Mouse (Mus musculus): ENCODE measurements around the gene Rgs3. TPM values are rescaled to one million over a fixed set of nuclear protein-coding genes. Genes with fewer than 3 reads are reported as not detected.
A peak's percentile ranks its signal among the peaks of the same experiment; 100 is the strongest.

Gene Rgs3
- polyA plus RNA-seq, 1 experiment from 2014 or later, result 49.0 TPM

DNA sequence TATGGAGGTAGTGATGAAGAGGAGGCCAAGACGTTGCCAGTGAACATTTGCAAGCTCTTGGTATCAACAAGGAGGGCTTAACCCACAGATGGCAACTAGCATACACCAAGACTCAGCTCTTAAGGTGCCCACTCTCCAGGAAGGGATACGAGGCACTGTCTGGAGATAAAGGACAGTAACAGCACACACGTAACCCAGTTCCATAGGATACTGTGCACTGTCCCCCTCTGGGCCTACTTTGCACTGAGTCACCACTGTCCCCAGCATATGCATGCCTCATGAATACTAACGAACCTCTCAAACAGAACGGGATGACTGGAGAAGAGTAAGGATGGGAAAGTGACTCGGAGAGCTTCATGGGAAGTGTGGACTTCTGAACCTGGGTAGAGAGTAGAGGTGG, 48.2 kb downstream of the Rgs3 start:
- ATAC-seq, result no peak
- H3K4me1 ChIP-seq, result peaks cover 65% of the 10 kb centered on the region
- 0 out of 2 replicates have a peak overlapping the region, but pooled peaks have one; percentile 35 for H3K27ac ChIP-seq

DNA sequence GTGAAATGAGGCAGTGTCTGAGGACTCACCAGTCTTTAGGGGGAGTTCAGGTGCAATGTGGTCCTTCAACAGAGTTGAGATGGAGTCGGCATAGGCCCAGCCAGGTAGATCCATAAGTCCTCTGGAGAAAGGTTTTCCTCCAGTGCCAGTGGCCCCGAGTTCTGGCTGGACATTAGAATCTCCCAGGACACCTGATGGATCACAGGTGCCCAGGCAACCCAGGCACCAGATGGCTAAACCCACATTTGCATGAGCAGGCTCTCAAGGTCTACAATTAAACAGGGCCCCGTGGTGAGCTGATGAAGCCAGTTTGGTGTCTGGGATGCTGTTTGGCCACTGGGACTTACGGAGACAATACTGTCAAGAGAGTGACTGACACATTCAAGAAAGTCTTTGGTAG, 49.7 kb downstream of the Rgs3 start:
- H3K36me3 ChIP-seq (ENCODE audit: poor library complexity, severe bottlenecking), result no peaks in the 10 kb centered on the region
- H3K9ac ChIP-seq, result no peak overlapping the region
- WGBS, result 81% methylated on average over 4 of the region's 4 CpGs
- H3K27ac ChIP-seq, result no peak overlapping the region
- peaks cover 80% of the 10 kb centered on the region for H3K4me1 ChIP-seq
- H3K4me3 ChIP-seq, result no peak overlapping the region
- H3K4me2 ChIP-seq, result no peak overlapping the region
- no peaks in the 10 kb centered on the region for H3K9me3 ChIP-seq (replicated peaks)
- H3K27me3 ChIP-seq, result 0 out of 2 replicates have a peak, but pooled peaks cover 5% of the 10 kb centered on the region
- no peak for ATAC-seq

More for the DNA sequence above, 48.2 kb downstream of the Rgs3 start:
- peaks cover 3% of the 10 kb centered on the region for H3K36me3 ChIP-seq (ENCODE audit: poor library complexity, severe bottlenecking)
- 59% methylated on average over 6 of the region's 6 CpGs for WGBS
- H3K9me3 ChIP-seq (replicated peaks), result no peaks in the 10 kb centered on the region
- H3K27me3 ChIP-seq, result 0 out of 2 replicates have a peak, but pooled peaks cover 5% of the 10 kb centered on the region
- no peak overlapping the region for H3K4me2 ChIP-seq
- H3K4me3 ChIP-seq, result no peak overlapping the region
- no peak overlapping the region; the same call in 1 of the 2 replicates for H3K9ac ChIP-seq

DNA sequence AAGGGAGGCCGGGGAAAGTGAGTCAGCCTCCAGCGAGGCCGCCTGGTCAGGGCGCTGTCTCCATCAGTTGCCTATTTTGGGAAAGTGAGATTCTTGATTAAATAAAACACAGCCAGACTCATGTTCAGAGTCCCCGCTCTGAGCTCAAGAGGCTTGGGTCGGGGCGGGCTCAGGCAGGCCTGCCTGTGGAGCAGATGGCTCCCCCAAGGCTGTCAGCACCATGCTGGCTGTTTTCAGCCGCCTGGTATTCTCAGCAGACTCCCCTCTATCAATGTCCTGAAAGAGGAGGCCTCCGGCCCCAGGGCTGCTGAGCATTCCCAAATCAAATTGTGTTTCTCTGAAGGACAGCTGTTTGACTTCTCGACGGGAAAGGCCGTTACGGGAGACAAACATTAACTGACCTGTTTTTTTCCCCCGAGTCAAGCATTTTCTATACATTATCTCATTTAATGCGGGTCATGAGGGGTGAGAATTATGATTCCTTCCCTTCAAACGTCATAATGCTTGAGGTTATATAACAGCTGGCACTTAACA, 50.6 kb downstream of the Rgs3 start:
- H3K36me3 ChIP-seq (ENCODE audit: poor library complexity, severe bottlenecking), result no peaks in the 10 kb centered on the region
- no peaks in the 10 kb centered on the region for H3K9me3 ChIP-seq (replicated peaks)
- H3K27me3 ChIP-seq, result 0 out of 2 replicates have a peak, but pooled peaks cover 5% of the 10 kb centered on the region
- H3K27ac ChIP-seq, result 0 out of 2 replicates have a peak overlapping the region, but pooled peaks have one; percentile 25
- H3K4me1 ChIP-seq, result peaks cover 89% of the 10 kb centered on the region
- ATAC-seq, result no peak
- no peak overlapping the region for H3K4me2 ChIP-seq
- H3K9ac ChIP-seq, result no peak overlapping the region
- no peak overlapping the region for H3K4me3 ChIP-seq
- 59% methylated on average over 16 of the region's 16 CpGs for WGBS

DNA sequence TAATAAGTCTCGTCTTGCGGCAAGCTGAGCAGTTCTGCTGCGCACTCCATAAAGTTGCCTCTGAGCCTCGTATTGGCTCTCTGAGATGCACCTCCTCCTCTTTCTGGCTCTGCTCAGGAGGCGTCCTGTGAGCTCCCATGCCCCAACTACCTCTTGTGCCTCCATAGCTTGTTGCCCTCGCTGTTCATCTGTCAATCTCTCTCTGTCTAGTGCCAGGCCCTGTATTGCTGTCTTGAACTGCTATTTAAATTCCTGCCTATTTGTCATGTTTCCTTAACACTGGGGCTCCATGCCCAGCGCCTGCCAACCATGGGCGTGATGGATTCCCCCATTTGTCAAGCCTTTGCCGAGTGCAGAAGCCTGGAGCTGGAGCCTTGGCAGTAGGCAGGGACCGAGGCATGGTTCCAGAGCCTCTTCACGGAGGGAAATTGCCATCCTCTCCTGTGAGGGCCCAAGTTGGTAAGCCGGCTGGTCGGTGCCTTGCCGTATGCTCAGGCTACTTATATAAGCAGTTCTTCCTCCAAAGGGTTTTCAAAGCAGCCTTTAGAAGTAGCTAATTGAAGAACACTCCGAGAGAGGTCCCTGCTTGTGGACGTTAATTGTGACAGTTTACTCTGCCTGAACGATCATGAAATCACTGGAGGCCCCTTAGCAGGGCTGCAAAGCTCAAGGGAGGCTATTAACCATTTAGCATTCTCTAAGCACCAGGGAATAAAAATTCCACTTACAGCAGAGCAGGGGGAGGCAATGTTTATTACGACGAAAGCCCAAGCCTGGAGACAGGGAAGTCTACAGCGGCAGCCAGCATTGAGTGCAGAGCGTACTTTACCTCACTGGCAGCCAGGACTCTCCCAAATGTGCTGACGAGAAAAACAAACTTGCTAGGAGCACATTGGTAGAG, 53.2 kb downstream of the Rgs3 start:
- H3K4me1 ChIP-seq, result peaks cover 75% of the 10 kb centered on the region
- H3K4me3 ChIP-seq, result no peak overlapping the region
- 12% methylated on average over 22 of the region's 22 CpGs for WGBS
- 0 out of 2 replicates have a peak, but pooled peaks cover 5% of the 10 kb centered on the region for H3K27me3 ChIP-seq
- ATAC-seq, result peak; percentile 92
- H3K36me3 ChIP-seq (ENCODE audit: poor library complexity, severe bottlenecking), result no peaks in the 10 kb centered on the region
- H3K4me2 ChIP-seq, result peak overlapping the region; percentile 47
- H3K9me3 ChIP-seq (replicated peaks), result no peaks in the 10 kb centered on the region
- H3K27ac ChIP-seq, result peak overlapping the region; percentile 91
- peak overlapping the region; percentile 40 for H3K9ac ChIP-seq

DNA sequence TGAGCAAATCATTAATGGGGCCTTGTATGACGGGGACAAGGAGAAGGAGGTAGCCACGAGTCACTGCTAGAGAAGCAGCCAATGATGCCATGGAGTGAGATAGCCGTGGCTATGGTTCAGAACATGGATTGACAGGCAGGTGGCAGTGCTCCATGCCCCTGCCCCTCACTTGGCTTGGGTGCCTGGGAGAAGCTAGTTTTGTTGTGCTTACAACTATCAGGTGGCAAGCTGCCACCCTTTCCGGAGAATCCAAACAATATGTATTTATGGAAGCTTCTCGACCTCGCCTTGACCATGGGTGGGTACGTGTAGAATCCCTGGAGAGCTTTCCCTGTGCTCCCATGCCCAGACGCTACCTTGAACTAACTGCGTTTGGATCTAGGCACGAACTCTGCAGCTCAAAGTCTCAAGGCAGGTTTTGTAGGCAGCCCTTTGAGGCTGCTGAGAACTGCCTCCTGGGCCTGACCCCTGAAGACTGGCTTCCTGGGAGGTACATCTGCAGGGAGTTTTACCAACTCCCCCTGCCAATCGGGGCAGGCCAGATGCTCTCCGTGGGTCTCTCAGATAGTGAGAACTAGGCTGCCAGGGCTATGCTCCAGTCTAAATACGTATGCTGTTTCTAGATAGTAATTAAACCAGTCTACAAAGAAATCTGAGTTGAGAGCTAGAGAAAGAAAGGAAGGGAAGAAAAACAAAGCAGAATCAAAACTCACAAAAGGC, 54.2 kb downstream of the Rgs3 start:
- WGBS, result 37% methylated on average over 13 of the region's 13 CpGs
- H3K4me1 ChIP-seq, result peaks cover 75% of the 10 kb centered on the region
- H3K27ac ChIP-seq, result peak overlapping the region; percentile 91
- no peak overlapping the region for H3K4me3 ChIP-seq
- H3K27me3 ChIP-seq, result 0 out of 2 replicates have a peak, but pooled peaks cover 5% of the 10 kb centered on the region
- peak overlapping the region; percentile 40 for H3K9ac ChIP-seq
- H3K9me3 ChIP-seq (replicated peaks), result no peaks in the 10 kb centered on the region
- ATAC-seq, result peak; percentile 14; the same call in 1 of the 2 replicates
- no peaks in the 10 kb centered on the region for H3K36me3 ChIP-seq (ENCODE audit: poor library complexity, severe bottlenecking)
- H3K4me2 ChIP-seq, result peak overlapping the region; percentile 47

DNA sequence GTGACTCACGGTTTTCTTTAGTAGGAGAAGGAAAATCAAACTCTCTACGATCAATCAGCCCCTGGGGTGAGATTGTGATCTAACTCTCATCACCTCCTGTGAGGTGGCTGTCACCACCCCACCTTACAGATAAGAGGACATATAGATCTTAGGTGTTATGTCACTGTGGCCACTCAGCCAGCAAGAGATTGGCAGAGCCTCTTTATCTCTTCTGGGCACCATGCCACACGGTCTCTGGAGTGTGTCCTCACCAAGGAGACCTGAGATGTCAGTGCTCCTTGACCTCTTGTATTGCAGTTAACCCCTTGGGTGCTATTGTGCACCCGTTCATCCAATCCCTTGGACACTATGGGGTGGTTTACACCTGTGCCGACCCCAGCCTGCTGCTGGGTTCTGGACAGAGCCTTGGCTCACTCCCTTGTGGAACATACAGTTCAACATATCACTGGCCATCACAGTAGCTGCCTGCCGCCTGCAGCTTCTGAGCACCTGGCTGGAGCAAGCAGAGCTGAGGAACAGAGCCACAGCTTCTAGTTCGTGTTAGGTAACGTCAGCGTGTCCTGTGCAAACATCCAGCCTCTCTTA, 58.3 kb downstream of the Rgs3 start:
- H3K4me3 ChIP-seq, result no peak overlapping the region
- H3K36me3 ChIP-seq (ENCODE audit: poor library complexity, severe bottlenecking), result no peaks in the 10 kb centered on the region
- no peaks in the 10 kb centered on the region for H3K9me3 ChIP-seq (replicated peaks)
- H3K9ac ChIP-seq, result no peak overlapping the region
- no peak overlapping the region for H3K4me2 ChIP-seq
- no peak overlapping the region for H3K27ac ChIP-seq
- 85% methylated on average over 9 of the region's 9 CpGs for WGBS
- no peaks in the 10 kb centered on the region for H3K27me3 ChIP-seq
- ATAC-seq, result no peak
- H3K4me1 ChIP-seq, result peaks cover 54% of the 10 kb centered on the region

DNA sequence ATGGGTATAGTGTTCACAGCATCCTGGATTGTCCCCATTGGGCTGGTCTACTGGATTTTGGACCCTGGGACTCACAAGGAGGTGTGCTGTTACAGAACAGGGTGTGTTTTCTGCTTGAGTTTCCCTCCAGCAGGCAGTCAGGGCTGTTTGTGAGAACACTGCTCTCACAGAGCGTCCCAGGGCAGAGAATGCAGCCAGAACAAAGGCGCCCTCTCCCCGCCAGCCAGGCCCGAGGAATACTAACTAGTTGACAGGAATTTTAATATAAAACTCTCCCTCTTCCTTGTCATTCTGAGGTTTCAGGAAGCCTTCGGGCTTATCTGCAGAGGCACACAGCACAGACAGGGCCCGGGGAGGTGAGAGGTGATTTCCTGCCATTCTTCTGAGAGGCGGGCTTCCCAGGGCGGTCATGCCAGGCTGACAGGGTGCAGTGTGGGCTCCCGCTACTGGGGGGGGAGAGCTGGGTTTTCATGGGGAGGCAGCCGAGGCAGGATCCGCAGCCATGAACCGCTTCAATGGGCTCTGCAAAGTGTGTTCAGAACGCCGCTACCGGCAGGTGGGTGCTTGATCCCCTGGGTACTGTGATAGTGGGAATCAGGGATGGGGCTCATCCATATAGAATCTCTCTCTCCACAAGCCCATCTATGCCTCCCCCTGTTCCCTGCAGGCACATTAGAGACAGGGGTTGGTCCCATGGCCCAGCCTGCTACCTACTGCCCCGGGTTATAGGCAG, 59.8 kb downstream of the Rgs3 start:
- Histone ChIP-seq H3K9me3 (replicated peaks) (no peaks in the 10 kb centered on the region), H3K4me1 (peaks cover 44% of the 10 kb centered on the region), H3K27ac (peak overlapping the region; percentile 75), H3K4me3 (peak overlapping the region; percentile 14; the same call in 1 of the 2 replicates), H3K36me3 (ENCODE audit: poor library complexity, severe bottlenecking) (no peaks in the 10 kb centered on the region), H3K27me3 (no peaks in the 10 kb centered on the region), H3K4me2 (peak overlapping the region; percentile 46), H3K9ac (peak overlapping the region; percentile 54)
- 15% methylated on average over 16 of the region's 16 CpGs for WGBS
- ATAC-seq, result peak; percentile 72

DNA sequence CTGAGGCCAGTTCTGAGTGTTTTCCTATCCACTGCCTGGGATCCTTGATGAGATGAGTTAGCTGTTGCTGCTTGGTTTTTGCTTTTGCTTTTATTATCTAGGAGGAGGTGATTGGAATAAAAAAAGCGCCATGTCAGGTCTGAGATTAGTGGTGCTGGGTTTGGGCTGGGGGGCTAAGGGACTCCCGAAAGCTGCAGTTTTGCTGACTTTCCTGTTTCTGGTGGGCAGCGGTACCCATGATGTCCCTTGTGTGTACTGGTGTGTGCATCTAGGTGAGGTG, 60.3 kb downstream of the Rgs3 start:
- Histone ChIP-seq H3K27me3 (no peaks in the 10 kb centered on the region), H3K9me3 (replicated peaks) (no peaks in the 10 kb centered on the region), H3K4me3 (no peak overlapping the region), H3K36me3 (ENCODE audit: poor library complexity, severe bottlenecking) (no peaks in the 10 kb centered on the region), H3K4me1 (peaks cover 44% of the 10 kb centered on the region), H3K27ac (peak overlapping the region; percentile 75), H3K4me2 (peak overlapping the region; percentile 46), H3K9ac (peak overlapping the region; percentile 54)
- WGBS, result 92% methylated on average over 3 of the region's 3 CpGs
- no peak for ATAC-seq

DNA sequence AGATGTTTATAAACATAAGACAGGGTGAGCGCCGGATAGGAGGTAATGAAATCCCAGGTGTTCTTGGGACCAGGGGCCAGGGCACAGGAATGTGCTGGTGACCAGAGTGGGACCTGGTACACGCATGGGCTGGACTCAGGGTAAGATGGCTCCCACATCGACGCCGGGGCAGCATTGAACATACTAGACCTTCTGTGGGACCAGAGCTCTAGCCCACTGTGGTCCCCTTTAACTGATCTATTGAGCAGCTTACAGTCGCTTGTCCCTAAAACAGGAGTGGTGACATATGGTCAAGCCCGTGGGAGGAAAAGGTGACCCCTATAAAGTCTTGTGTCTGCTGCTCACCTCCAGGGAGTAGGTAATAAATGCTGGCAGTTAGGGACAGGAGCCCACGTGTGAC, 61.5 kb downstream of the Rgs3 start:
- Histone ChIP-seq H3K4me1 (peaks cover 46% of the 10 kb centered on the region), H3K27me3 (no peaks in the 10 kb centered on the region), H3K4me2 (no peak overlapping the region), H3K4me3 (no peak overlapping the region), H3K36me3 (ENCODE audit: poor library complexity, severe bottlenecking) (peaks cover 9% of the 10 kb centered on the region), H3K9me3 (replicated peaks) (no peaks in the 10 kb centered on the region), H3K27ac (0 out of 2 replicates have a peak overlapping the region, but pooled peaks have one; percentile 2), H3K9ac (no peak overlapping the region)
- 92% methylated on average over 9 of the region's 9 CpGs for WGBS
- ATAC-seq, result no peak

DNA sequence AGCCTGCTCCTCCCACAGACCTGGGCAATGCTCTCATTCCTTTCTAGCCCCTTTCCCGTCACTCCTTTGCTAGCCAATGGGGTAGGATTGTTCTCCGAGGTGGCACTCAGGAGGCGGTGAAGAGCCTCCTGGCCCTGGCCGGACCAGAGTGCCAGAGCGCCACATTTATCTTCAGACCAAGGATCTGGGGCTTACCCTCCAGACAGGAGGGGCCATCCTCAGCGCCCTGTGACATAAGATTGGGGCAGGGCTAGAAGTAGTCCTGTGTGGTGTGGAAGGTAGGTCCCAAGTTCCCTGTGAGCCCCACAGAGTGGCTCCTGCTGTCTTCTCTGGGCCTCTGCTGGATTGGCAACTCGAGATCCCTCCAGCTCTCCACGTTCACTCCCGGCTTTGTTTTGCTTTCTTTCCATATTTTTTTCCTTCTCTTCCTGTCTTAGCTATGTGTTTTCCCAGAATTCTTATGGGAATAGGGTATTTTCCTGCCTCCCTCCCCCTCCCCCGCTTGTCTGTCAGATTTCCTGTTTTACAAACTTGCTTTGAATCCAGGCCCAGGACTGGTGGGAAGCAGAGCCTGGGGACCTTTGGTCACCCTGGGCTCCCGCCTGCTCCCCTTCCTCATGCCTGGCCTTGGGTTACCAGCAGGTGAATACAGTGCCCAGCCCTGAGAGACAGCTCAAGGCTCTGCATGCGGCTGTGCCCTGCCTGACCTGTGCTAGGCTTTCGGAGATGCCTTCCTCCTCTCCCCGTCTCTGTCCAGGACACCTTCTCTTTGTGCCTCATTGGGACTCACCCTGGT, 62.4 kb downstream of the Rgs3 start:
- Histone ChIP-seq H3K4me3 (no peak overlapping the region), H3K27ac (peak overlapping the region; percentile 27), H3K9ac (no peak overlapping the region), H3K9me3 (replicated peaks) (no peaks in the 10 kb centered on the region), H3K36me3 (ENCODE audit: poor library complexity, severe bottlenecking) (peaks cover 13% of the 10 kb centered on the region), H3K4me1 (peaks cover 55% of the 10 kb centered on the region), H3K4me2 (no peak overlapping the region), H3K27me3 (no peaks in the 10 kb centered on the region)
- WGBS, result 79% methylated on average over 14 of the region's 14 CpGs
- ATAC-seq, result no peak

Data from forebrain, embryonic 13.5 days (tissue).